Mouse (Mus musculus) embryo, embryonic 11.5 days (tissue): Measurements from ENCODE around the gene Commd1.
A peak's percentile ranks its signal among the peaks of the same experiment; 100 is the strongest.

Source experiments
- DNase-seq: peaks from one replicate; pipeline ENCODE4 v3.0.0-alpha.2; 2012; ENCODE audit warnings: low read depth, low spot score

The Commd1 gene

DNA sequence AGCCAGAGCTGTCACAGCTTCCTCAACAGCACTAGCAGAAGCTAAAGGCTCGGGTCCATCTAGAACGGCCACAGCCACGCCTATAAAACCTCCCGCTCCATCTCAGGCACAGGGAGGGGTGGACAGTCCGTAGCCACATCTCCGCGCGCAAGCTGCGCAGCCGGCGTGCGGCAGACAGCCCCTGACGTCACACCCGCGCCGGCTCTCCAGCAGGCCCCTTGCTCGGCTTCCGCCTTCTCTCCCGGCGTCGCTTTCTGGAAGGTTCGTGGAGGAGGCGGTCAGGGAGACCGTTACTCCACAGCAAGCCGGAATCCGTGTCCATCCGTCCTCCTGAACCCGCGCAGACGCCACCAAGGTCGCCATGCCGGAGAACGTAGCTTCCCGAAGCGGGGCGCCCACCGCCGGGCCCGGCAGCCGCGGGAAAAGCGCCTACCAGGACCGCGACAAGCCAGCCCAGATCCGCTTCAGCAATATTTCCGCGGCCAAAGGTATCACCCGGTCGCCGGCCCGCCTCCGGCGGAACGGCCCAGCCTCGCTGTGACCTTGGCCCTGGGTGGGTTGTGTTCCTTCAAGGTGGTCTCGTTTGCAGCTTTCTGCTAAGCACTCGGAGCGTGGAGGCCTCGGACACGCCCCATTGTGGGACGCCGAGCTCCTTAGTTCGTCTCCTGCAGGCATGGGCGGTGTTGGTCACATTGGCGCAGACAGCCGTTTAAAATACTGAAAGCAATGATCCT is 8.4 kb upstream of the Commd1 start, which contains the start of gene Cct4:
Gene Cct4, plus strand, starts transcription at position 127 of the 734 bp plus-strand sequence.
- DNase-seq, result peak; percentile 86

DNA sequence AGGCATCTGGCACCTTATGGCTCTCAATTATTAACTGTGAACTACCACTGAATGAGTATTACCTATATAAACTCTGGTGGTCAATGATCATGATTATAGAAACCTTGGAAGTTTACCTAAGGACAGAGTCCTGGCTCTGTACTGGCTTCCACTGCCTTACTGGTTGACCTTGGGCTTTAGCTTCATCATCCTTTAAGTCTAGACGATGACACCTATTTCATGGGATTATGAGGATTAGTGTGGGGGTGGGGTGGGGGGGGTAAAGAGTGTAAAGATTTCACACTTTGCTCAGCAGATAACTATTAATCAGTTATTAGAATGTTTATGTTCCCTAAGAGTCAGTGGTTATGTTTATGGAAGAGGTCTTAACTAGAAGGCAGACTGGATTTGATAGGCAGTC is 7.6 kb upstream of the Commd1 start:
- DNase-seq, result no peak

DNA sequence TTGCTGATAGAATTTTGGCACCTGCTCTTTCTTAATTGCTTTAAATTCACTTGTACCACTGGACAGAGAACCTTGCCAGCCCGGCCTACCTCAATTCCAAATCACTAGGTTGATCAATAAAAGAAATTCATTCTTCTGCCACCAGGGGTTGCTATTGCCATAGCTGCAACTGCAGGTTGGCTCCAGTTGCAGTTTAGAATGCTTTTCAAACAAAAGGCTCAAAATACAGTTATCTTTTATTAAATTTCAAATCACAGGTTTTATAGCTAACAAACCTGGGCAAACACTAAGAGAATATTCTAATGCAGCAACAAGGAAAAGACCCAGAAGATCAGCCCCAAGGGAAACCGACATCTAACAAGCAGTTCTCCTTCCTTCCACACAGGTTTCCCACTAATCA is 5.2 kb upstream of the Commd1 start:
- DNase-seq, result no peak

DNA sequence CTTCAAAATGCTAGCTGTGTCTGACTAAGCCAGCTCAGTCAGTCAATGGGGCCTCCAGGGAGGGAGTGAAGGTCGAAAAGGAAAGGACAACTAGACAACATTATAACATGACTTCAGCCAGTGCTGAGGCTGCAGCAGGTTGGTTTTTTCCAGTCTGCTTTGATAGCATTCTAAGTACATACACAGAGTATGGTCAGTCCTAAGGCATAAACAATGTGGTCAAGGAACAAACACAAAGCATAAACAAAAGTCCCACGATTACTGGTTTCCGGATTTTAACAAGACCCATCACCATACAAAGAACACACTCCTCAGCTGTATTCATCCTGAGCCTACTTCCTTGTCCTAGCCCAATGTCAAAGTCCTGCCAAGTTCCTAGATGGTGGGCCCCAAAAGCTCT is 3.3 kb upstream of the Commd1 start:
- no peak for DNase-seq

DNA sequence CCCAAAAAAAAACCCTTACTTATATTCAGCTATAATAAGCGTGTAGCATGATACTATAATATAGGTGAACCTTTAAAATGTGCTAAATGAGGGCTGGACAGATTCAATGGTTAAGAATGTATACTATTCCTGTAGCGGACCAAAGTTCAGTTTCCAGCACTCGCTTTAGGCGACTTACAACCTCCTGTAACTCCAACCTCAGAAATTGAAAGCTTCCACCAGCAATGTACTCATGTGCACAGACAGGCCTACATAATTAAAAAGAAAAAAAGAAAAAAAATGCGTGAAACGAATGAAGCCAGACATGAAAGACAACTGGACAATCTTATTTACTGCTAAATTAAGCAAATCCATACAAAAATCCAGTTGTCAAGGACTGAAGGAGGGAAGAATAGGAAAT is 664 bp upstream of the Commd1 start:
- no peak for DNase-seq

DNA sequence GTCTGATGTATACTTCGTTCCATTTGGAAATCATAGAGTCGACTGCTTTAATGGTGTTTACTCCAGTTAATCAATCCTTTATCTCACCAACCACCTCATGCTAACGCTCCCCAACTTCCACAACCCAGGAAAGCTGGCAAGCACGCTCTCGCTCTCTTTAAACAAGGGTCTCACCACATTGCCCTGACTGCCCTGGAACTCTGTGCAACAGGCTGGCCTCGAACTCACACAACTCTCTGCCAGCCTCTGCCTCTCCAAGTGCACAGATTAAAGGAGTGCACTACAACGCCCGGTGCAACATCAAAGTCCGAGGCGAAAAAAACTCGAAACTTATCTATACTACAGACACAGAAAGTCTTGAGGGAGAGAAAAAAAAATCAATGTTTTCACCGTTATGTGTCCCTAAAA is 635 bp downstream of the Commd1 start:
- no peak for DNase-seq

DNA sequence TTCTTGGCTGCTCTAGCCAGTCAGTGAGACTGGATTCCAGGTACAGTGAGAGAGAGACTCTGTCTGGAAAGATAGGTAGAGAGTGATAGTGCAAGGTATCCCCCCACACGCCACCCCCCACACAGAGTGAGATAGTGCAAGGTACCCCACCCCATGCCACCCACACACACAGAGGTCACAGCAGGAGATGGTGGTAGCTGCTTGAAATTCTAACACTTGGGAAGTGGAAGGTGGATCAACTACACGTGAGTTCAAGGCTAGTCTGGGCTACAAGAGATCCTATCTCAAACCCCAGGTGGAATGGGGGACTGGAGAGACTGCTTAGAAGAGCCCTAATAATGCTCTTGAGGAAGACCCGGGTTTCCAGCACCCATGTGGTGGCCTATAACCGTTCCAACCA is 1.1 kb downstream of the Commd1 start:
- no peak for DNase-seq

DNA sequence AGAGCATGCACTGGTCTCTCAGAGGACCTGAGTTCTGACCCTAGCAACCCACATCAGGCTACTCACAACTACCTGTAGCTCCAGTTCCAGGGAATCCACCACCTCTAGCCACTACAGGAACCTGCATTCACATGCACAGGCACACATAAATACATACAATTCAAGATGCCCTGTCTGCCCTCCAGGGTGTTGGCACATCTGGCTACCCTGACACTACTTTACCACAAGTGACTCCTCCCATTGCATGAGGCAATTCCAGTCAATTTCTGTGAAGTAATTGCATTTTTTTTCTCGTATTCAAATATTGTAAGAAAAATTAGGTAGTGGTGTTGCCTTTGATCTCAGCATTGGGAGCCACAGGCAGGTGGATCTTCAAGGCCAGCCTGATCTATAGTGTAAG is 3.0 kb downstream of the Commd1 start:
- no peak for DNase-seq

DNA sequence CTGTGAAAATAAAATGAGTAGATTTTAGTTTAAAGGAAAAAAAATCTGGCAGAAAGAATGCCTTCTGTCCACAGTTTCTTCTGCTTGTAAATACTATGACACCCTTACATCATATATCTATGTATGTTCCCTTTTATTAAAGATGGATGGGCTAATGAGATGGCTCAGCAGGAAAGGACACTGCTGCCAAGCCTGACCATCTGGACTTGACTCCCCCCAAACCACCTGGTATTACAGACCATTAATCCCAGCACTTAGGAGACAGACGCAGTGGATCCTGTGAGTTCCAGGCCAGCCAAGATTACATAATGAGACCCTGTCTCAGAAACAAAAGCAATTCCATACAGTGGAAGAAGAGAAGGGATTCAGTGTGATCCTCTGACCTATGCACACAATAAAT is 3.5 kb downstream of the Commd1 start:
- DNase-seq, result no peak

DNA sequence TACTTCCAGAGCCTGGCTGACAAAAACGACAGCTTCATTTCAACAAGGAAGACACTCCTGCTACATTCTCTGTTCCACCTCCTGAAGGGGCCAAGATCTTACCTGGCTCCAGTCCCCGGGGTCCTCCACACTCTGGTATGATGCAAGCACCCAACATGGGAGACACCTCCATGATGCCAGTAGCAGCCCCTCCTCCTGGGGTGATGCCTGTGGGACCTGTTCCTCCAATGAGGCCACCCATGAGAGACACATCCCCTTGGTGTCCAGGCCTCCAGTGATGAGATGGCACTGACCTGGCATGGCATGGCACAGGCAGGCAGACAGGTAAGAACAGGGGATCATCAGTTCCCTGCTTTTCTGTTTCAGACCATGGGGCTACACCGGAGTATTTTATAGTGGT is 4.0 kb downstream of the Commd1 start:
- DNase-seq, result no peak

DNA sequence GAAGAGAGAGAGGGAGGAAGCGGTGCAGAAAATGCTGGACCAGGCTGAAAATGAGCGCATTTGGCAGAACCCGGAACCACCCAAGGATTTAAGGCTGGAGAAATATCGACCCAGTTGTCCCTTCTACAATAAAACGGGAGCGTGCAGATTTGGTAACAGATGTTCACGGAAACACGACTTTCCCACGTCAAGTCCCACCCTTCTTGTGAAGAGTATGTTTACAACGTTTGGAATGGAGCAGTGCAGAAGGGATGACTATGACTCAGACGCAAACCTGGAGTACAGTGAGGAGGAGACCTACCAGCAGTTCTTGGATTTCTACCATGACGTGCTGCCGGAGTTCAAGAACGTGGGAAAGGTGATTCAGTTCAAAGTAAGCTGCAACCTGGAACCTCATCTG is 8.6 kb downstream of the Commd1 start:
- DNase-seq, result no peak

DNA sequence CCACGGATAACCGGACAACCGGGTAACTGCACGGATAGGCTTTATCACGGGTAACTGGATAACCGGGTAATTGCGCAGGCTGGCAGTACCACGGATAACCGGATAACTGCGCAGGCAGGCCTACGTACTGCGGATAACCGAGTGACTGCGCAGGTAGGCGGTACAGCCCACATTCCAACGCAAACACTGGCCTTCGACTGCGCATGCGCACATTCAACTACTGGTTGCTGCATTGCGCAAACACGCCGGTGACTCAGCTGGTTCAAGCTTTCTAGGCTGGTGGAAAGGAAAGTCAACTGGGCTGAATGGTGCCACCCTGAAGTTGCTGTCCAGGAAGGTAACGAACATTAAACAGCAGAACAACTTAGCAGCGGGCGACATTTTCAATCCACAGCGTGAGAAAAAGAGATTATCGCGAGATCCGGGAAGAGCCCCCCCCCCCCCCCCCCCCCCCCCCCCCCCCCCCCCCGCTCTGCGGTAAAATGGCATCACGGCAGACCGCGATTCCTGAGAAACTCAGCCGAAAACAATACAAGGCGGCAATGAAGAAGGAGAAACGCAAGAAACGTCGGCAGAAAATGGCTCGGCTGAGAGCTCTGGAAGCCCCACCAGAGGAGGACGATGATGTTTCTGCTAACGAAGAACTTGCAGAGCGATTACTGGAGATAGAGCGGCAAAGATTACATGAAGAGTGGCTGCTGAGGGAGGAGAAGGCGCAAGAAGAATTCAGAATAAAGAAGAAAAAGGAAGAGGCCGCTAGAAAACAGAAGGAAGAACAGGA is 9.2 kb downstream of the Commd1 start:
- peak; percentile 57 for DNase-seq

DNA sequence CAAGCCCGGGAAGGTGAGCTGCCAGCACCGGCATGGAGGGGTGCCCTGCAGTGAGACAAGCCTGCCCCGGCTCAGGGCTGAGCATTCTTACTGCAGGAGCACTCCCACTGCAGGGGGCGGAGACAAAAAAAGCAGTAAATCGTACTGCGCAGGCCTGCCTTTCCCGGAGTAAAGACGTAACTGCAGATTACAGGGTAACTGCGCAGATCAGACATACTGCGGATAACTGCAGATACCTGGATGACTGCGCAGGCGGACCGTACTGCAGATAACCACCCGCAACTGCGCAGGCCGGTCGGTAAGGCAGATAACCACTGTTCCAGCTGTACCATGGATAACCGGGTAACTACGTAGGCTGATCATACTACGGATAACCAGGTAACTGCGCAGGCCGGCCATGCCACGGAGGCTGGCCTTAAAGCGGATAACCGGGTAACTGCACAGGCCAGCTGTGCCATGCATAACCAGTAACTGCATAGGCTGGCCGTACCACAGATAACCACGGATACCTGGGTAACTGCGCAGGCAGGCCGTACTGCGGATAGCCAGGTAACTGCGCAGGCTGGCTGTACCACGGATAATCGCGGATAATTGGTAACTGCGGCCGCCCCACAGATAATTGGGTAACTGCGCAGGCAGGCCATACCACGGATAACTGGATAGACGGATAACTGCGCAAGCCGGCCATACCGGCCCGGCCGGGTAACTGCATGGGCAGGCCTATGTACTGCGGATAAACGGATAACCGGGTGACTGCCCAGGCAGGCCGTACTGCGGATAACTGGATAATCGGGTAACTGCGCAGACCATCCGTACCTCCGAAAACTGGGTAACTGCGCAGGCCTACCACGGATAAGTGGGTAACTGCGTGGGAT is 10.1 kb downstream of the Commd1 start, which contains the start of gene Zrsr1:
Gene Zrsr1, plus strand, starts transcription at position 171 of the 875 bp plus-strand sequence.
- DNase-seq, result no peak

DNA sequence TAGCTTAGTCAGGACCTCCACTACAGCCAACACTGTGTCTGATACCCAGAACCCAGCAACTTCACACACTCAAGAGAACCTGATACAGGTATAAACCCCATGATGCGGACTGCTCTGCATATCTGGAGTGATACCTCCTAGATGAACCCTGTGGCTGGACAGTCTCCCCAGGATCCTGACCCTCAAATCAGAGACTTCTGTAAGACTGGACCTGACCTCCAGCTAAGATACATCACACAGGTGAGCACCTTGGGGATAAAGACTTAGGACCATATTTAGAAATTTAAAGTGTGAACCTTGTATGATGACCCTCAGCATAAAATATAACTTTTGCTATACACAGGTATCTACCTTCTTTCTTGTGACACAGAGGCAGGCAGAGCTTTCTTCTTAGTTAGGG is 11.6 kb downstream of the Commd1 start:
- no peak for DNase-seq

DNA sequence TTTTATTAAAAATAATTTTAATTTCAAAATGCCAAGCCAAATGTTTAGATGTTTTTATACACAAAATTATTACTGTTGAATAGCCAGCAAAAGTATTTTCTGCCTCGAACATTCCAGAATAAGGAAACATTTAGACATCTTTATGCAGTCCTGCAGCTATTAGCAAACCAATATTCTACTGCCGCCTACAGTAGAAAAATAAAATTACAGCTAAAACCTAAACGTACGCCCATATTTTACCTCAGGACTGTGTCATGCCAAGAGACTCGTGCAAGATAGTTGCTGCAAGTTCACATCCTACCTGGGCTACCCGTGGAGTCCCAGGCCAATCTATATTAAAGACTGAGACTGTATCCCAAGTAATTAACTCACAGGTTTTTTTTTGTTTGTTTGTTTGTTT is 12.7 kb downstream of the Commd1 start:
- no peak for DNase-seq

DNA sequence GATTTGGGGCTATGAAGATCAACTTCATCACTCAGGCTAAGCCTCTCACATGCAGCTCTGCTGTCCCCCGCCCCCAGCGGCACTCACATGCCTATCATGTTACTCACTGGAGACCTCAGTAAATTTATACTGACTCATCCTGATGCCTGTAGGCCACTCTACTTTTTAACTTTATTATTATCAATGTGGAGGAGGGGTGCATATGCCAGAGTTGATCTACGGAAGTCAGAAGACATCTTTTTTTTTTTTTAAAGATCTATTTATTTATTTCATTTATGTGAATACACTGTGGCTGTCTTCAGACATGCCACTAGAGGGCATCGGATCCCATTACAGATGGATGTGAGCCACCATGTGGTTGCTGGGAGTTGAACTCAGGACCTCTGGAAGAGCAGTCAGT is 16.7 kb downstream of the Commd1 start:
- DNase-seq, result no peak

DNA sequence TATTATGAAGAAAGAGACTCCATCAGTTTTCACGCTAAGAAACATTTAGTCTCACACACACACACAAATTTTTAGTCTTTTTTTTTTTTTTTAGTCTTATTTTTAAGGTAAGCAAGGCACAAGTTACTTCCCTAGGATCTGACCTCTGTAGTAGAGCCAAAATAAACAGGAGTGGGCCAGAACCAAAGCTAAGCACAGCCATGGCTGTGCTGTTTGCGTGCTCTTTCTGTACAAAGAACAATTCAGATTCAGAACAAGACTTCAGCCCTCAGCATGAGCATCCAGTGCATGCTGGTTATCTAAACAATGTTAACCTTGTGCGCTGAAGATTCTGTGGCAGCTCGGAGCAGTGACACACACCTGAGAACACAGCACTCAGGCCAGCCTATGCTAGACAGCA is 17.8 kb downstream of the Commd1 start:
- no peak for DNase-seq

DNA sequence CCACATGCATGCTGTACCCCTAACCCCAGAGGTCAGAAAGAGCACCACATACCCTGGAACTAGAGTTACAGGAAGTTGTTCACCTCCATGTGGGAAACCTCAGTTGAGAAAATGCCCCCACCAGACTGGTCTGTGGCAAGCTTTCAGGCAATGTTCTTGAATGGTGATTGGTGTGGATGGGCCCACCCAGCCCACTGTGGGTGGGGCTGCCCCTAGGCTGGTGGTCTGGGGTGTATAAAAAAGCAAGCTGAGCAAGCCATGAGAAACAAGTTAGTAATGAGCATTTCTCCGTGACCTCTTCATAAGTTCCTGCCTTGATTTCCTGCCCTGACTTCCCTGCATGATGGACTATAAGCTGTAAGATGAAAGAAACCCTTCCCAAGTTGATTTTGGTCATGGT is 20.1 kb downstream of the Commd1 start:
- no peak for DNase-seq

DNA sequence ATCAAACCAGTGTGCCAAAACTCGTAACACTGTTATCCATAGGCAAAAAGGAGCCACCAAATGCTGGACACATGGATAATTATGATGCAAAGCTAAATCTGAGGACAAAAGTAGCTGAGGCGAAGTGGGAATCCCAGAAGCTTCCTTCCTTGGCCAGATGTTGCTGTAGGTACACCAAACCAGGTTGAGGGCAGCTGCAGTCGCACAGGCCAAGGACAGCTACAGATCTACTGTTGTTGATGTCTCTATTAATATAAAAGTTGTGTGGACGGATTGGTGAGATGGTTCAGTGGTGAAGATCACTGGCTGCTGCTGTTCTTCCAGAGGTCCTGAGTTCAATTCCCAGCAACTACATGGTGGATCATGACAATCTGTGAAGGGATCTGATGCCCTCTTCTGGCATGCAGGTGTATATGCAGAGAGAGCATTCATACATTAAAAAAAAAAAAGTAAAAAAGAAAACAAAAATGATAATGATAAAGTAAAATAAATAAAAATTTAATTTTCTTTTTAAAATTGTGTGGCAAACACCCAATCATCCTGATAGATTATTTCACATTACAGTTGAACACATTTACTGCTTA is 24.3 kb downstream of the Commd1 start:
- no peak for DNase-seq

DNA sequence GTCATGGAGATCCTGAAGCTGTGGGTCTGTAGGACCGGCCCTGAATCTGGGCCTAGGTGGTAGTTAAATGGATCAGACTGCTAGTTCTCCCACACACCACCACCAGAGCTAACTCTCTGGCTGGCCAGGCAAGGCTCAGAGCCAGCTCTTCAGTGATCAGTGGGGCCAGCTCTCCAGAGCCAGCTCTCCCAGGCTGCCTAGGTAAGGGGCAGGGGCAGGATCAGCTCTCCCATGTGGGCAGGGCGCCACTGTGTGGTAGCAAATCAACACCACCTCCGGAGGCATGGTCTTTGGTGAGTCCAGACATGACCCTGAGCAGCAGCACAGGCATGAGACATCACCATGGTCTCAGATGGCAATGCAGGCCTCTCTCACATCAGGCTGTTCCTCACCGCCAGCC is 25.4 kb downstream of the Commd1 start:
- DNase-seq, result no peak

DNA sequence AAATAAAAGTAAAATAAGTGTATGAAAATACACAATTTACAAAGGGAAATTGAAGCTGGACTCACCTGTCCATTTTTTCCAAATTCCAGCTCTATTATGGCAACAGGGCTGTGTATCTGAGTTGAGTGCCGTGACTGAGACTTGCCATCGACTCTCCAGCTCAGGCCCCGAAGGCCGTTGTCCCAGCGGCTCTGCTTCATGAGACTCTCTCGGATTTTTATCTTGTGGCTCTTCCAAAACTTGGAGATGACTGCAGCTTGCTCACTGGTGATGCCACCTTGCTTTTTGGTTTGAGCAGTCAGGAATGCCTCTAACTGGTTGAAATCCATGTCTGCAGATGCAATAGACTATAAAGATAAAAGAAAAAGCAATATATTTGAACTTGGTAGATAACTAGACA is 25.8 kb downstream of the Commd1 start:
- no peak for DNase-seq

DNA sequence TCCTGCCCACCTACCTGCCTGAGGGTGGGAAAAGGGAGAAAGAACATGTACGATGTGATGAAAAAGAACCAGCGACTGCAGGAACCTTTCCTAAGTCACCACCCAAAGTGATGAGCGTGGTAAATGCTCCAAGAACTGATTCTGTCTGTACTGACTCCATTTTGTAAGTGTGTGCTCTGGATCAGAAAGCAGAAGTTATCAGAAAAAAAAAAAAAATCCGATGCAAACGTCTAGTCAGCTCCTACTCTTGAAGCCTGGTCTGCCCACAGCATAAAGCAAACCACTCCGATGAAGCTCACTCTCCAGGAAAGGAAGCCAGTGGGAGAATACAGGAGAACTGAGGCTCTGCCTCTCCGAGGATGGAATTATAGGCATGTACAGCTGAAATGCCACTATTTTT is 29.5 kb downstream of the Commd1 start:
- DNase-seq, result no peak
